Mouse (Mus musculus): ENCODE results near the gene Cnga4. TPM values are rescaled to one million over a fixed set of nuclear protein-coding genes. Genes with fewer than 3 reads are reported as not detected.
"Not testable (repeated sequence)": the region's sequence is repeated elsewhere in the genome, so short reads cannot be mapped to it uniquely, and the experiment has no call there.

Gene Cnga4
- polyA plus RNA-seq, 1 experiment from 2014 or later = not detected

GRCm38 (mm10) chr7:105387696-105388095 lies 16.7 kb upstream of the Cnga4 start:
- WGBS (ENCODE audit: insufficient replicate concordance) = 73% methylated on average over 2 of the region's 2 CpGs
- Histone ChIP-seq H3K4me2 (no peak overlapping the region), H3K27me3 (no peaks in the 10 kb centered on the region), H3K36me3 (replicated peaks) (peaks cover 66% of the 10 kb centered on the region), H3K27ac (replicated peaks) (no peak overlapping the region), H3K9me3 (replicated peaks) (no peaks in the 10 kb centered on the region), H3K9ac (no peak overlapping the region), H3K4me3 (replicated peaks) (no peak overlapping the region), H3K4me1 (replicated peaks) (no peaks in the 10 kb centered on the region)
- ATAC-seq (ENCODE audit: insufficient read depth) = no peak

GRCm38 (mm10) chr7:105390236-105390635 lies 14.1 kb upstream of the Cnga4 start:
- Histone ChIP-seq H3K36me3 (replicated peaks) (peaks cover 41% of the 10 kb centered on the region), H3K4me3 (replicated peaks) (no peak overlapping the region), H3K4me1 (replicated peaks) (no peaks in the 10 kb centered on the region), H3K9ac (no peak overlapping the region), H3K27me3 (no peaks in the 10 kb centered on the region), H3K9me3 (replicated peaks) (no peaks in the 10 kb centered on the region), H3K27ac (replicated peaks) (peak overlapping the region; percentile 48; the same call in 1 of the 2 replicates), H3K4me2 (no peak overlapping the region)
- no peak for ATAC-seq (ENCODE audit: insufficient read depth)
- 65% methylated on average over 2 of the region's 2 CpGs for WGBS (ENCODE audit: insufficient replicate concordance)

GRCm38 (mm10) chr7:105394606-105395005 lies 9.8 kb upstream of the Cnga4 start:
- H3K27ac ChIP-seq (replicated peaks) = no peak overlapping the region
- H3K36me3 ChIP-seq (replicated peaks) = peaks cover 5% of the 10 kb centered on the region
- H3K9ac ChIP-seq = no peak overlapping the region
- H3K4me1 ChIP-seq (replicated peaks) = peaks cover 16% of the 10 kb centered on the region
- H3K27me3 ChIP-seq = no peaks in the 10 kb centered on the region
- H3K4me2 ChIP-seq = no peak overlapping the region
- H3K9me3 ChIP-seq (replicated peaks) = no peaks in the 10 kb centered on the region
- no peak overlapping the region for H3K4me3 ChIP-seq (replicated peaks)
- 82% methylated on average over 1 of the region's 1 CpGs for WGBS (ENCODE audit: insufficient replicate concordance)
- ATAC-seq (ENCODE audit: insufficient read depth) = no peak

- H3K4me3 ChIP-seq (replicated peaks) = no peak overlapping the region
- no peak for ATAC-seq (ENCODE audit: insufficient read depth)
- no peak overlapping the region for H3K27ac ChIP-seq (replicated peaks)
- no peaks in the 10 kb centered on the region for H3K9me3 ChIP-seq (replicated peaks)
- H3K4me1 ChIP-seq (replicated peaks) = peaks cover 18% of the 10 kb centered on the region
- no peak overlapping the region for H3K9ac ChIP-seq
- no peaks in the 10 kb centered on the region for H3K27me3 ChIP-seq
- no peak overlapping the region for H3K4me2 ChIP-seq
- no peaks in the 10 kb centered on the region for H3K36me3 ChIP-seq (replicated peaks)
These were observed 9.1 kb upstream of the Cnga4 start for GRCm38 (mm10) chr7:105395131-105395820.

- Histone ChIP-seq H3K9ac (no peak overlapping the region), H3K4me1 (replicated peaks) (peaks cover 26% of the 10 kb centered on the region), H3K27me3 (no peaks in the 10 kb centered on the region), H3K9me3 (replicated peaks) (no peaks in the 10 kb centered on the region), H3K27ac (replicated peaks) (no peak overlapping the region), H3K4me3 (replicated peaks) (no peak overlapping the region), H3K36me3 (replicated peaks) (no peaks in the 10 kb centered on the region), H3K4me2 (no peak overlapping the region)
- ATAC-seq (ENCODE audit: insufficient read depth) = no peak
These were observed 8.2 kb upstream of the Cnga4 start for GRCm38 (mm10) chr7:105396126-105396525.

- Histone ChIP-seq H3K4me1 (replicated peaks) (peaks cover 27% of the 10 kb centered on the region), H3K36me3 (replicated peaks) (no peaks in the 10 kb centered on the region), H3K4me2 (peak overlapping the region; percentile 94), H3K4me3 (replicated peaks) (peak overlapping the region; percentile 84), H3K27ac (replicated peaks) (peak overlapping the region; percentile 85), H3K9ac (peak overlapping the region; percentile 85), H3K27me3 (no peaks in the 10 kb centered on the region), H3K9me3 (replicated peaks) (no peaks in the 10 kb centered on the region)
- ATAC-seq (ENCODE audit: insufficient read depth) = no peak
- WGBS (ENCODE audit: insufficient replicate concordance) = 0% methylated on average over 25 of the region's 25 CpGs
These were observed 5.1 kb upstream of the Cnga4 start for GRCm38 (mm10) chr7:105399058-105399934.

GRCm38 (mm10) chr7:105399935-105400624 lies 4.3 kb upstream of the Cnga4 start, which contains the start of gene Fam160a2:
TSS of gene Fam160a2 (minus strand) at chr7:105400054.
- Histone ChIP-seq H3K9ac (peak within 1 kb of the TSS; percentile 85), H3K27me3 (no peaks in the 10 kb centered on the region), H3K4me3 (replicated peaks) (peak within 1 kb of the TSS; percentile 84), H3K4me2 (peak within 1 kb of the TSS; percentile 94), H3K27ac (replicated peaks) (peak within 1 kb of the TSS; percentile 92), H3K9me3 (replicated peaks) (no peaks in the 10 kb centered on the region), H3K4me1 (replicated peaks) (peaks cover 27% of the 10 kb centered on the region), H3K36me3 (replicated peaks) (no peaks in the 10 kb centered on the region)
- under 1% methylated on average over 55 of the region's 55 CpGs for WGBS (ENCODE audit: insufficient replicate concordance)
- ATAC-seq (ENCODE audit: insufficient read depth) = peak; percentile 96

GRCm38 (mm10) chr7:105406322-105406721 lies 2.0 kb downstream of the Cnga4 start:
- no peak overlapping the region for H3K27ac ChIP-seq (replicated peaks)
- 32% methylated on average over 1 of the region's 1 CpGs for WGBS (ENCODE audit: insufficient replicate concordance)
- no peaks in the 10 kb centered on the region for H3K36me3 ChIP-seq (replicated peaks)
- no peak overlapping the region for H3K9ac ChIP-seq
- no peaks in the 10 kb centered on the region for H3K4me1 ChIP-seq (replicated peaks)
- no peak for ATAC-seq (ENCODE audit: insufficient read depth)
- peaks cover 5% of the 10 kb centered on the region; the same call in 1 of the 2 replicates for H3K27me3 ChIP-seq
- no peaks in the 10 kb centered on the region for H3K9me3 ChIP-seq (replicated peaks)
- H3K4me3 ChIP-seq (replicated peaks) = no peak overlapping the region
- no peak overlapping the region for H3K4me2 ChIP-seq

- 46% methylated on average over 8 of the region's 8 CpGs for WGBS (ENCODE audit: insufficient replicate concordance)
- not testable (repeated sequence) for H3K9ac ChIP-seq; H3K27me3 ChIP-seq; H3K4me1 ChIP-seq (replicated peaks); H3K4me2 ChIP-seq; H3K36me3 ChIP-seq (replicated peaks); ATAC-seq (ENCODE audit: insufficient read depth); H3K4me3 ChIP-seq (replicated peaks); H3K9me3 ChIP-seq (replicated peaks); H3K27ac ChIP-seq (replicated peaks)
These were observed 7.7 kb downstream of the Cnga4 start for GRCm38 (mm10) chr7:105411874-105412632.

- Histone ChIP-seq H3K27me3 (no peaks in the 10 kb centered on the region), H3K4me1 (replicated peaks) (no peaks in the 10 kb centered on the region), H3K27ac (replicated peaks) (no peak overlapping the region), H3K9me3 (replicated peaks) (no peaks in the 10 kb centered on the region), H3K9ac (no peak overlapping the region), H3K36me3 (replicated peaks) (no peaks in the 10 kb centered on the region), H3K4me3 (replicated peaks) (no peak overlapping the region), H3K4me2 (no peak overlapping the region)
- ATAC-seq (ENCODE audit: insufficient read depth) = no peak
- 40% methylated on average over 6 of the region's 6 CpGs for WGBS (ENCODE audit: insufficient replicate concordance)
These were observed 10.0 kb downstream of the Cnga4 start for GRCm38 (mm10) chr7:105414385-105414784.
